Mouse (Mus musculus): ENCODE results near the gene Pnn.

DNA sequence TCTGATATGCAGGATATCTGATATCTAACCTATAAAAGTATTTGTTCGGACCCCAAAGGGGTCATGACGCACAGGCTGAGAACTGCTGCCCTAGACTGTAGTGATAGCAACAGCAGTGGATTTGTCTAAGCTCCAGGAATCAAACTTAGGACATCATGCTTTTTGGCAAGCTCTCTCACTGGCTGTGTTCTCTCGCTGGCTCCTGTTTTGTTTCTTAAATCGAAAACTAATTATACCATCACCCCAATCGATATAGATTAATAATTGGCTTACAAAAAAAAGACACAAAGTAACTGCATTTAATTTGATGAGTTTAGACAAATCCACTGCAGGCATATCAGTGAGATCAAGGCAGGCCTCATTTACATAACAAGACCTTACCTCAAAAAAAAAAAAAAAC, 39.8 kb downstream of the Pnn start:
- no peak for TF ChIP-seq CTCF (IDR thresholded peaks at IDR 0.05 in 2 of 3, conservative IDR thresholded peaks at IDR 0.05 in 1 of 3; ENCODE audit: control insufficient read depth in 1 of 3, insufficient read depth in 1 of 3, low read depth in 2 of 3, low read length in 3 of 3, poor library complexity in 1 of 3, severe bottlenecking in 1 of 3)
- no peak for TF ChIP-seq RAD21 (IDR thresholded peaks at IDR 0.05; ENCODE audit: low read depth, low read length)
- no peak for TF ChIP-seq MEF2A (IDR thresholded peaks at IDR 0.05; ENCODE audit: extremely low read depth, insufficient replicate concordance, low read depth, low read length, poor library complexity, severe bottlenecking)
- TF ChIP-seq KAT2A (conservative IDR thresholded peaks at IDR 0.05; ENCODE audit: low read depth, low read length) = no peak
- TF ChIP-seq POLR2A (IDR thresholded peaks at IDR 0.05; ENCODE audit: control insufficient read depth in 1 of 2, insufficient read depth in 1 of 2, low read depth in 1 of 2, low read length in 2 of 2, poor library complexity in 1 of 2) = no peak
- TF ChIP-seq EP300 (IDR thresholded peaks at IDR 0.05; ENCODE audit: low read depth in 1 of 2, low read length in 2 of 2) = no peak
- no peak for TF ChIP-seq USF2 (IDR thresholded peaks at IDR 0.05; ENCODE audit: borderline replicate concordance in 1 of 2, insufficient read depth in 1 of 2, low read depth in 1 of 2, low read length in 2 of 2)
- no peak for TF ChIP-seq MAX (IDR thresholded peaks at IDR 0.05; ENCODE audit: low read length)
- no peak for TF ChIP-seq GATA1 (IDR thresholded peaks at IDR 0.05; ENCODE audit: low read depth, low read length)
- no peak for TF ChIP-seq TCF12 (IDR thresholded peaks at IDR 0.05; ENCODE audit: low read depth, low read length)
- TF ChIP-seq MAFK (IDR thresholded peaks at IDR 0.05; ENCODE audit: borderline replicate concordance, low read depth, low read length) = no peak
- no peak for TF ChIP-seq USF1 (IDR thresholded peaks at IDR 0.05; ENCODE audit: low read depth, low read length)
- TF ChIP-seq UBTF (IDR thresholded peaks at IDR 0.05; ENCODE audit: borderline replicate concordance, insufficient read depth, low read depth, low read length) = no peak

Data from MEL (cell line).